Mouse (Mus musculus) thymus, postnatal 10 days (tissue): ENCODE measurements around the gene Slc16a1.
"Not testable (repeated sequence)": the region's sequence is repeated elsewhere in the genome, so short reads cannot be mapped to it uniquely, and the experiment has no call there.

ENCODE experiments used
- DNase-seq, 2 experiments: peaks; one replicate each; pipeline ENCODE4 v3.0.0; 2021; ENCODE audit warnings: low spot score in 2 of 2

The Slc16a1 gene

GRCm38 (mm10) chr3:104674329-104675220 is 36.1 kb downstream of the Slc16a1 start:
- no peak for DNase-seq

- DNase-seq: peak; percentile 72 to 78
These were observed 36.9 kb downstream of the Slc16a1 start for GRCm38 (mm10) chr3:104675258-104675851.

- DNase-seq: no peak
These were observed 39.3 kb downstream of the Slc16a1 start for GRCm38 (mm10) chr3:104677781-104678180.

- no peak for DNase-seq
These were observed 40.4 kb downstream of the Slc16a1 start for GRCm38 (mm10) chr3:104678826-104679225.

- DNase-seq: peak; percentile 45 to 73
These were observed 44.4 kb downstream of the Slc16a1 start for GRCm38 (mm10) chr3:104682671-104683504.

- peak; percentile 78 to 92 for DNase-seq
These were observed 62.4 kb downstream of the Slc16a1 start for GRCm38 (mm10) chr3:104700751-104701335.

- DNase-seq: no peak
These were observed 63.3 kb downstream of the Slc16a1 start for GRCm38 (mm10) chr3:104701761-104702160.

GRCm38 (mm10) chr3:104703941-104704340 is 65.5 kb downstream of the Slc16a1 start:
- DNase-seq: no peak

GRCm38 (mm10) chr3:104706446-104706845 is 68.0 kb downstream of the Slc16a1 start:
- no peak for DNase-seq

- not testable (repeated sequence) for DNase-seq
These were observed 68.7 kb downstream of the Slc16a1 start for GRCm38 (mm10) chr3:104706951-104707771.

- DNase-seq: not testable (repeated sequence)
These were observed 69.3 kb downstream of the Slc16a1 start for GRCm38 (mm10) chr3:104707772-104708144.
